Mouse (Mus musculus) frontal cortex, postnatal 10 days (tissue): ENCODE results near the gene Arl8a.
A peak's percentile ranks its signal among the peaks of the same experiment; 100 is the strongest.

Source experiments
- DNase-seq, 2 experiments: peaks; one replicate each; pipeline ENCODE4 v3.0.0; 2022; ENCODE audit warnings: low spot score in 2 of 2, mixed read lengths in 1 of 2

Arl8a gene

DNA sequence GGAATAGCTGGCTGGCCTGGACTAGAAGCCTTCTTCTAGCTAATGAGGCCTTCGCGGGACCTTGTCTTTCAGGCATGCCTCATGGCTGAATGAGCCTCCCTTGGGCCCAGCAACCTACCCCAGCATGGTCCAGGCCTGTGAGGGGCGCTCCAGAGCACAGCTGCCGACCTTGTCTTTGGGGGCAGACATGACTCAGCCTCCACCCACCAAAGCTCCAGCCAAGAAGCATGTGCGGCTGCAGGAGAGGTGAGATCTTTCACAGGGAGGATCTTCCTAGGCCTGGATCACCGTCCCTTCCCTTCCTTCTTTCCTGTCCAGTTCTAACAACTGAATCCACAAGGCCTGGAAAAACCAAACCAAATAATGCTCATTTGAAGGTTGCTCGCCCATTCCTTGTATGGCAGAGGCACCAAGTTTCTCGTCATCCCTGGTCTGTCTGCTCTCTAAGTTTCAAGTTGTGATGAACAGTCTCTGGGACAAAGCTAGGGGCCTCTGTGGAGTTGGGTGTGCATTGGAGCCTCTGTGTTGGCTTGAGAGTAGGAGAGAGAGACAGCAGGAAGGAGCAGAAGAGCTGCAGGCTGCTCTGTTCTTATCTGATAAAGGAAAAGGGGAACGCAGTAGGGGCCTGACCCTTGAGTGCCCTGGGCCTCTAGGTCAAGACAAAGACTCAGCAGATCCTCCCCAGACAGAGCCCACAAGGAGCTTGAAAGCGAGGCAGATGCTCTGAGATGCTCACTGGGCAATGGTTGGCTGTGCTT lies 12.8 kb upstream of the Arl8a start:
- no peak for DNase-seq

DNA sequence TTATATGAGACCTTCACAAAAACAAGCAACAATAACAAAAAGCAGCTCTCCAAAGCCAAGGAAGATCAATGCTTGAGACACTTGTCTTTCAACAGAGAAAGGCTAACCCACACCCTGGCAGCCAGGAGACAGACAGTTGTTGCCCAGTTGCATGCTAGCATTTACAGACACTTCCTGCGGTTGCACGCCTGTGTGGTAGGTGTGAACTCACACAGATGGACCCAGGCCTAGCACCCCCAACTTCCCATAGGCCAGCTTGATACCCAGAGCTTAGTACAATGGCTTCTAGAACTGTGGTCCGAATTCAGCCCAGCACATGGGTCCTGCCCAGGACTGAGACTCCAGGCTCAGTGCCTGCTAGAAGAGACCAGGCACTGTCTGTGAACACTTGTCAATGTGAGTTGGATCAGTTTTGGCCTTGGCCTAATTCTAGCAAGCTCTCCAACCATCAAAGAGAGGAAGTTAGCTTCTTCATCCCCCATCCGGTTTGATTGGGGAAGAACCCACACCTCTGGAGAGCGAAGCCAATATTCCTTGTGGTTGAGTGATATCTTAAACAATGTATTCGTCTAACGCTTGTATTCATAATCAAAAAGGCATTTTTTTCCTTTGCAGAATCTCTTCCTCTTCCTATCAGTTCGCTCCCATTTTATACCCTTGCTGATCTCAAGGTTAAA lies 11.4 kb upstream of the Arl8a start:
- no peak for DNase-seq

- peak in 1 of 2 experiments; percentile 61 for DNase-seq
Observed at GRCm38 (mm10) chr1:135136500-135136899, 10.1 kb upstream of the Arl8a start.

DNA sequence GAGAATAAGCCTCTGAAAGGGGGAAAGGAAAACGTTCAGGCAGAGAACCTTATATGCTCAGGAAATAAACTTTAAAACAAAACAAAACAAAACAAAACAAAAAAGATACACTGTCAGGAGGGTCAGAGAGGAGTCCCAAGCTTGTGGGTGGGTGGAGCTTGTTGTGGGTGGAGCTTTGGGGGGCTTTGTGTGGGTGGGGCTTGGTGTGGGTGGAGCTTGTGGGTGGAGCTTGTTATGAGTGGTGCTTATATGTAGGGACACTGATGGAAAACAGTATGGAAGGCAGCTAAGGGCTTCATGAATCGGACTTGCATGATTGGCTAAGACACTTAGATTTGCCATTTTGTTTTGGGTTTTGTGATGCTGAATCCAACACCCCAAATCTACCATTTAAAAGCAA lies 6.7 kb upstream of the Arl8a start:
- no peak for DNase-seq

- DNase-seq = no peak
Observed at GRCm38 (mm10) chr1:135142452-135142851, 4.2 kb upstream of the Arl8a start.

DNA sequence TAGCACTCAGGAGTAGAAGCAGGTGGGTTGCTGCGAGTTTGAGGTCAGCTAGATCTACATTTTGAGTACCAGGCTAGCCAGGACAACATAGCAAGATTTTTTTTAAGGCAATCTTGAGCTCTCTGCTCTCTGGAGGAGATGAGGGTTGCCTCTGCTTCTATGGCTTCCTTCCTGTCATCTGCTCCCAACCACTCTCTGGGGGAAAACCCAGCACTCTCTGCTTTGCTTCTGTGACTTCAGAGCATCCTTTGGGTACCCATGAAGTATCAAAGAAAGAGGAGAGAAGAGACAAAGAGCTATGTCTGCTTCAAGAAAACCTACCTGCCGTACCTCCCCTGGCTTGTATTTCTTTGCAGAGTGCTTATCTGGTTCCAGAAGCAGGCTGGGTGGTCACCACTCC lies 2.7 kb upstream of the Arl8a start:
- no peak for DNase-seq

- DNase-seq = peak; percentile 83 to 86
Observed at GRCm38 (mm10) chr1:135146946-135147701, 500 bp downstream of the Arl8a start.

- DNase-seq = no peak
Observed at GRCm38 (mm10) chr1:135147702-135148058, 1.1 kb downstream of the Arl8a start.

- no peak for DNase-seq
Observed at GRCm38 (mm10) chr1:135148476-135148875, 1.9 kb downstream of the Arl8a start.

GRCm38 (mm10) chr1:135148996-135149395 lies 2.4 kb downstream of the Arl8a start:
- DNase-seq = no peak

GRCm38 (mm10) chr1:135154011-135154410 lies 7.4 kb downstream of the Arl8a start:
- no peak for DNase-seq

GRCm38 (mm10) chr1:135154411-135154959 lies 7.9 kb downstream of the Arl8a start:
- DNase-seq = peak; percentile 72 to 79

- no peak for DNase-seq
Observed at GRCm38 (mm10) chr1:135156300-135156699, 9.7 kb downstream of the Arl8a start.

- DNase-seq = peak; percentile 69 to 77
Observed at GRCm38 (mm10) chr1:135158633-135159032, 12.0 kb downstream of the Arl8a start.

DNA sequence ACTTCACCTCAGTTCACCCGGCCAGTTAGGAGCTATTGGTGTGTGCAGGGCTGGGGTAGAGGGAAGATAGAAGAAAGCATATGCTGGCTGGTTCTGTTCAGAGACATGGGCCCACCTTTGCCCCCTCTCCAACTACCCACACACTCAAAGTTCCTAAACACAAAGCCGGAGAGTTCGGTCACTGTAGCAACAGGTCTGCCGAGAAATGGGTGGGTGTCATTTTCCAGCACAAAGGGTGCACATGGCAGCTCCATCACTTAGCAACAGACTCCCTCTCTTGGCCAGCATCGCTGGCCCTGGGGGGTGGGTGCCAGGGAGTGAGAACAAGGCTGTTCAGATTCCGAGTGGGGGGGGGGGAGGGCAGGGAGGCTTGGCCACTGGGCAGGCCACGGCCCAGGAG lies 12.4 kb downstream of the Arl8a start:
- peak; percentile 61 to 85 for DNase-seq

DNA sequence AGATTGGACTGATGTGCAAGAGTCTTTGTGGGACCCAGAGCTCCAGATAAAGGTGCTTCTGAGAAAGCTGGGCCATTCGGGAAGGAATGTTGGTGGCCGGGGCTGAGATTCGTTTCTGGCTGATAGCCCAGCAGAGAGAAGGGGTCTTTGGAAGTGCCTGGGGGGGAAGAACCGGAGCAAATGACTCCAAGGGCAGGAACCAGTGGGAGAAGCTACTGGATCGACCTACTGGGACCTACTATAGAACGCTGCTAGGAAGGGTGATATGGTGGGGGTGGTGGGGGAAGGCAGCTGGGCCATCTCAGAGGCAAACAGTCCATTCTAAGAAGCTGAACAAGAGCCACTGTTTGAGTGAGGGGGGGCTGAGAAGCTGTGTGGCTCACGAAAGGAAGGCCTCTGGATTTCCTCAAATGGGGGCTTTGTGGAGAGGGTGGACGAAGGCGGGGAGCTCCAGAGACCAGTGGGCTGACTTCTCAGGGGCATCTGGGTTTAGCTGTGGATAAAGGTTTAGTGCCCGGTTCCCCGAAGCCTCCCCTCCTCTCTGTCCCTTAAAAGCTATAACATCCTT lies 13.0 kb downstream of the Arl8a start:
- no peak for DNase-seq

GRCm38 (mm10) chr1:135160411-135161050 lies 13.9 kb downstream of the Arl8a start:
- no peak for DNase-seq

DNA sequence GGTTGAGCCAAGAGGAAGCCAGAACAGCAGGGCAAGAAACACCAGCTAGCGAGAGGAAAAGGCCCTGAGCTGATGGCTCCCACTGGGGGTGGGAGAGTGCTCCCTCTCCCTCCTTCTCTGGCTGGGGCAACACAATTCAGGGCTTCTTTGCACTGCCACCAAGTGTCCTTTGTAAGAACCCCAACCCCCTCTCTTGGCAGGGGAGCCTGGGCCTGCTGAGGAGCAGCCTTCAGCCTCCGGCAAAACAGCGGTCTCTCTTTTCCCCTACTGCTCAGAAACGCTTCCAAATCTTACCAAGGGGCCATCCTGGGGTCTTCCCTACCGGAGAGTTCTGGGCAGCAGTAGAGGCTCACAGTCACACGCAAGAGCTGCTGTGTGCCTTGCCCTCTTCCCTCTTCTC lies 16.1 kb downstream of the Arl8a start:
- peak; percentile 66 to 80 for DNase-seq

- DNase-seq = peak in 1 of 2 experiments; percentile 62
Observed at GRCm38 (mm10) chr1:135167435-135167834, 20.8 kb downstream of the Arl8a start, which contains the start of gene Gpr37l1. TSS of gene Gpr37l1 (minus strand) at chr1:135167681.

GRCm38 (mm10) chr1:135168453-135169200 lies 22.0 kb downstream of the Arl8a start:
- DNase-seq = no peak
